Mouse (Mus musculus): ENCODE measurements around the gene Cyp2u1.

Gene Cyp2u1

DNA sequence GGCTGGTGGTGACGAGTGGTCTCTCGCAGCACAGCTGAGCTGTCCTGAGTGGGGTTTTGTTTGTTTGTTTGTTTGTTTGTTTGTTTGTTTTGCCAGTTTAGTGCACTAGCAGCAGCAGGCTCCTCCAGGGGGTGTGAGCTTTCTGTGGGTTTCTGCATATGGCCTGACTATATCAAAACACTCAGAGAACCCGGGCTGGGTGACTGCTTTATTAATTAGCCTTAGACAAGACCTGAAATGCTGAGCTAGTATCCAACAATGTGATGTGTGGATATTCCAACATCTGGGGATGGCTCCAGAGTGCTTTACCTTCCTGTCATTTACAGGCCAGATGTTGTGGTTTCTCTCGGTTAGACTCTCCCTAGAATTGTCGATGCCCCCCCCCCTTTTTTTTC lies 290 bp upstream of the Cyp2u1 start:
- DNase-seq = no peak

DNA sequence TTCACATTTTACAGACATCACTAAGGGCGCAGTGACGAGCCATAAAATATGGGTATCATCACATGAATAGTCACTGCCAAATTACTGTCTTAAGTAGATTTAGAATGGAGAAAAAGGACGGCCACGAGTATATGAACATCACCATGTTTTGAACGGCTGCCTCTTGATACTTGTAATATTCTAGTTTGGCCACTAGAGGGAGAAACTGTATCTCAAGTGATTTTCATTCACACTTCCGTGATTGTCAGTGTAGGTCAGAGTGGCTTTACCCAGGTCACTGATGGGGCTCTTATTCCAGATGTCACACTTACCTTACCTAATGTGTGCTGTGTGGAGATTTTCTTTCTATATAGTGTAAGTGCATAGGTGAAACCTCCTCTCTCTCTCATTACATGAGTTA lies 3.1 kb downstream of the Cyp2u1 start:
- DNase-seq = peak; percentile 23

DNA sequence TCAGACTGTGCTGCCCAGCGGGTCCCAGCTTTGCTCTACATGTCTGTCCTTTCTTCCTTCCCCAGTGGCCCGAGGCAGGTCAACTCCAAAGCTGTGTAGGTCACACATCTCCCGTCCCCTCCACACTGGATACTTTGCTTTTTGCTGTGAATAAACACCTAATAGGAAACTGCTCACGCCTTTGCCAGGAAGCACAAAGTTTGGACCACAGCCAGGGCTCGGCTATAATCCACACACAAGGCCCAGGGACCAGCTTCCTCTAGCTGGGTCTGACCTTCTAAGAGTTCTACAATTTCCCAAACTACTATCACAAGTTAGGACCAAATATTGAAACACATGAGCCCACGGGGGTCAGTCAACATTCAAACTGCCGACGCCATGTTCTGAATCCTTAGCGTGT lies 3.9 kb downstream of the Cyp2u1 start:
- DNase-seq = no peak

DNA sequence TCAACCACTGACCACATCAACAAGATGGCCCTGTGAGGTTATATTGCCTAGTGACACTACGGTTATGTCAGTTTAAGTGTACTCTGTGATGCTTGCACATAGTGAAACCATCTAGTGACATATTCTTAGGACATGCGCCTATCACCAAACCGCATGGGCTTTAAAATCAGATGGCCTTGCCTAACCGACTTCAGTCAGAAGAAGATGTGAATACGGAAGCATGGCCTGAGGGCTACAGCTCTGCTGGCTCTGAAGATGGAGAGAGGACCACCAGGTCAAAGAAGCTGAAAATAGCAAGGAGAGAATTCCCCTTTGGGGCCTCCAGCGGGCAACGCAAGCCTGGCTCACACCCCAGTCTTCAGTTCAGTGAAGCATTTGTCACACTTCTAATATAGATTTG lies 6.1 kb downstream of the Cyp2u1 start:
- DNase-seq = no peak

DNA sequence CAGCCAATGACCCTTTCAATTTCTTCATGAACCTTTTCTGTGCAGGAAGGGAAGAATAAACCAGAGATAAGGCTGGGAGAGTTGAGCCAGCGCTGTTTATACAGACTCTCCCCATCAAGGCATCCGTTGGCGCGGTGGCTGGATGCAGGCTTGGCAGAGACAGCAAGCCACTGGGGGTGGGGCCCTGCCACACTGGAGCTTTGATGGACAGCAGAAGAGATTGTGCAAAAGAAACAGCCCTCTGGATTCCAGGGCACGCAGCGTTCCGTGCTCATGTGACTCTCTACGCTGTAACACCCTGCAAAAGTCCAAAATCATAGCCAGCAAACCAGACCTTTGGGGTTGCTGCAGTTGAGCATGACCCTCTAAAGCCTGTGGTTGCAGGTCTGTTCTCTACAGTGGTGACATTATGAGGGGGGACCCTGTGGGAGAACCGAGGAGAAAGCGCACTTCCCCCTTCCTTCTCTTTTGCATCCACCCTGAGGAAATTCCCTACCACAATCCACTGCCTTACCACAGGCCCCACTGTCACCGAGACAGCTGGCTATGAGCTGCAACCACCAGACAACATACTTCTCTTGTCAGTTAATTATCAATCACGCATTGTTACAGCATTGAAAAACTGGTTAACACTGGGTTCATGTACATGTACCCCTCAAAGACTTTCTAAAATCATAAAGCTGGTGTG lies 7.4 kb downstream of the Cyp2u1 start:
- DNase-seq = no peak

DNA sequence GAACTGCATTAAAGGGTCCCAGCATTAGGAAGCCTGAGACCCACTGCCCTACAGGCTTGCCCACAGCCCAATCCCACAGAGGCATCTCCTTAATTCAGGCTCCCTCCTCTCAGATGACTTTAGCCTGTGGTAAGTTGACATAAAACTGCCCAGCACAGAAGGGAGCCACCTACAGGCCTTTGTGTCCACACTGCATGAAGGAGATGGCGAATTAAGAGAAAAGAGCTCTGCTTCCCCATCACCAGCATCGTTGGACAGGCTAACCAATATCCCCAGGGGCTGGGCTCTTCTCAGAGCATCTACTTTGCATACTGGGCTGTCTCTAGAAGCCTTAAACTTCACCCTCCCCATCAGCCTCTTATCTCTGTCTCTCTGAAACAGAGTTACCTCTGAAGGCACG lies 8.5 kb downstream of the Cyp2u1 start:
- no peak for DNase-seq

DNA sequence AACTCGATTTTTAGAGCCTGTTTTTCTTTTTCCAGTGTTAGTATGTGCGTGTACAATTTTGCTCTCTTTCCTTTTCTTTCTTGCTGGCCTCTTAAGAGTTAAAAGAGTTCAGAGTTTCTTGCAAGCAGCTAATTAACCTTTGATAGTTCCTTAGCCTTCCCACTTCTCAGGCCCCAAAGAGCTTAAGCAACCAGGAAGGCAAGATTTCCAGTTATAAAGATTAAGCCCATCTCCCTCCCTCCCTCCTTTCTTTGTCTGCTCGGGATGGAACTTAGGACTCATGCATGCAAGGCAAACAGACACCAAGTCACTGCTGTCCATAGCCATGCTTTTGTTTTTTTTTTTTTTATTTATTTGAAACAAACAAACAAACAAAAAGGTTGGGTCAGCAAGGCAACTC lies 10.1 kb downstream of the Cyp2u1 start:
- no peak for DNase-seq

DNA sequence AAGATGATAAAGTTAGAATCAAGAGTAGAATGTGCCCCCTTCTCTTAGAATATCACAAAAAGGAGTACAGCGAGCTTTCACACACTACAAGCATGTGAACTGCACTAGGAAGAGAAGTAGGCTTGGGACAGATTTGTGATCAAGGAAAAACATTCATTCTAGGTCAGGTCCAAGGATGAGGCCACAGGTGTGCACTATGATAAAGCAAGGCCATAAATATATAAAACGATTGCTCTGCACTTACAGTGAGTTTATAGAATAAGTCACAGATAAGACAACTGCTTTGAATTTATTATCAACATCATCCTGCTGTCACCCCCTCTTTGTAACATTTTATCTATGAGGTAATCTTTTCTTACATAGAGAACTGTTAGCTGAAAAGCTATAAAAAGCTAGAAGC lies 10.7 kb downstream of the Cyp2u1 start:
- DNase-seq = no peak

DNA sequence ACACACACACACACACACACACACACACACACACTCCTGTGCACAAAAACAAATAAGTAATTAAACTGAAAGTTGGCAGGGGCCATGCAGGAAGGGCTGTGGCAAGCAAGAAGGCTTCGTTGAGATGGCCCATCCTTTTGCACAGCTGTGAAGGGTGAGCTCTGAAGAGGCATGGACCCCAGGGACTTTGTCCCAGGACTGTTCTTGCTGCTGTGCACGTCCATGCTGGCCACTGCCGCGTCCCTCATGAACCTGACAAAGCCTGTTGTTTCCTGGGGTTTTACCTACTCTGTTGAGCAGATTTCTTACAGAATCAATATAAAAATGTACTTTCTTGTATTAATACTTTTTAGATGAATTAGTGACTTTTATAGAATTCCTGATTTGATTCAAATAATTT lies 11.1 kb downstream of the Cyp2u1 start:
- DNase-seq = no peak

DNA sequence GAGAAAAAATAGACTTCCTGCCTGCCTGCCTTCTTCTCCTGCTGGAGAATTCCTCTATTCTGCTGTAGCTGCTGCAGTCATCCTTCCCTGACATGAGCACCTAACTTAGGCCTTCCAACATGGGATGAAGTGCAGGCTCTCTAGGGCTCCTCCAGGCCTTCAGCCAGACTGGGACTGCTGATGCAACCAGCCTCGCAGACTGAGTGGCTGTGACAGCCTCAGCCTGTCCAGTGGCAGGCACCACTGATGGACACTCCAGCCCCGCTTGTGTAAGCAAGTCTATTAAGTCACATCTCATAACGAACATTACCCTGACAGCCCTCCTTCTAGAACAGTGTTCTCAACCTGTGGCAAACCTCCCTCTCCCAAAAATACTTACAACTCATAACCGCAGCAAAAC lies 28.9 kb downstream of the Cyp2u1 start:
- DNase-seq = no peak

DNA sequence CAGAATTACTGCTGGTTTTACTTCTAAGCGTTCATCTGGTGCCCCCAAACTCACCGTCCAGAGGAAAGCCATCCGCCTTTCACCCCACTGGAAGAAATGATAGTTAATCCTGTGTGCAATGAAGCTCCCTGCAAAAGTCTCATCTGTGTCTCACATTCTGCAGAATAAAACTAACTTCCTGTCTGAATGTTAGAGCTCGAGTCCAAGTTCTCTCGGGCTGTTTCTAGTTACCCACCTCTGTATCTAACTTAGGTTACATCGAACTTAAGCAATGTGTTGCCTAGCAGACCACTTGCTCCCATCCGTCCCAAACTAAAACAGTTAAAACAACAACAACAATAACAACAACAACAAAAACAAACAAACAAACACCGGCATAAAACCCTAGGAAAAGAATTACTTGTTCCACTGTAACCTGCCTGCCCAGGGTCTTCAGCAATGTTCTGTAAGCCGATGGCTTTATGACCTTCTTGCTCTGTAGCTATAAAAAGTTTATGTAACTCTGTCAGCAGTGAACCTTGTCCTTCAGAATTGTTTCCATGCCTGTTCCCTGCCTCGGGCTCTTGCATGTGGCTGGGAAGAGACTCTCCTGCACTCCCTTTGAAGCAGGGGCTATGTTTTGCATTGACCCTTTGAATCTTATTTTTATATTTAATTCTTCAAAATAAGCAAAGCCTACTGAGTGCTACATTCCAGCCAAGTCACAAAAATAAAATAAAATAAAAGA lies 30.5 kb downstream of the Cyp2u1 start:
- DNase-seq = no peak

DNA sequence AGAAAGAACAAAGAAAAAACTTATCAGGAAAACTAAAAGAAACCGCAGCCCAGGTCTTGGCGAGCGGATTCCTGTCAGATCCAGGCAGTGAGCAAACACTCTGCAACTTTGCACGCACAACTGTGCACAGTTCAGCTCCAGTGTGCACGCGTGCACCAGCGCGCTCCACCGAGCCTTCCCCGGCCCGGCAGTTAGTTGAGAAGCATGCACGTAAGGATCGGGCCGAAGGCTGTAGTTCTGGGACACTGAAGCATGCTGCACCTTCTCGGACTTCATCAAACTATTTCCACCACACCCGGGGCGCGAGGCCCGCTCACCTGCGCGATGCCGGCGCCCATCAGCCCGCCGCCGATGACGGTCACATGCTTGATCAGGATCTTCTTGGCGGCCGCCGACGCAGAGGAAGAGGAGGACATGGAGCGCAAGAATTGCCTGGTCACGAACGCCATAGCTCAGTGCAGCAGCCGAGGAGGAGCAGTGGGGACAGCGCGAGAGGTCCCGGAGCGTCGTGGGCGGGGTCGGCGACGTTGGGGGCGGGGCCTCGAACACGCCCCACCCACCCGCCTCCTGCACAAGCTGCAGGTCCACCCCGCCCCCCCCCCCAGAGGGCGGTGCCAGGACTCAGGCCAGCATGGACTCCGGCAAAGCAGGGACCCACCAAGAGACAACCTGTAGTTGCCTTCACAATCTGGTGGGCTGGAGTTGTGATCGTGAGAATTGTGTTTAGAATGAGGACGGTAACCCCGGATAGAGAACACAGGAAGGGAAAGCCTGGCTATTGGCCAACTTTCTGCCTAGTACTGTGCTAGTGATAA lies 31.3 kb downstream of the Cyp2u1 start, which contains the start of gene Hadh:
TSS of gene Hadh (minus strand) at position 543 of the 815 bp plus-strand sequence.
- peak; percentile 89 for DNase-seq

DNA sequence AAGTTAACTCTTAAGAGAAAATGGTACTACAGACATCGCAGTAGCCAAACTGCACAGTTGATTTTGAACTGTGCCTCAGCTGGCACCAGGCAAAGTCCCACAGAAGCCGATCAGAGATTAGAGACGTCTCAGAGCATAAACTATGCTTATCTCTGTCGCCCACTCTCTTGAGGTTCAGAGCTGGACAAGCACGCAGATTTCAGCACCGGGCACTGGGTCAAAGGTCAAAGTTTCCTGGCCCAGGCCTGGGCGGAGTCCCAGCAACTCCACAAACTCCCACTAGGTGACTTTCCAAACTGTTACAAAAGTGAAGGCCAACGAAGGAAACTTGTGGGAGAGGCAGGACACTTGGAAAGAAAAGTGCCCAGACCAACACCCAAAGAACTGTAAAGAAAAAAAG lies 31.9 kb downstream of the Cyp2u1 start:
- DNase-seq = peak; percentile 43

DNA sequence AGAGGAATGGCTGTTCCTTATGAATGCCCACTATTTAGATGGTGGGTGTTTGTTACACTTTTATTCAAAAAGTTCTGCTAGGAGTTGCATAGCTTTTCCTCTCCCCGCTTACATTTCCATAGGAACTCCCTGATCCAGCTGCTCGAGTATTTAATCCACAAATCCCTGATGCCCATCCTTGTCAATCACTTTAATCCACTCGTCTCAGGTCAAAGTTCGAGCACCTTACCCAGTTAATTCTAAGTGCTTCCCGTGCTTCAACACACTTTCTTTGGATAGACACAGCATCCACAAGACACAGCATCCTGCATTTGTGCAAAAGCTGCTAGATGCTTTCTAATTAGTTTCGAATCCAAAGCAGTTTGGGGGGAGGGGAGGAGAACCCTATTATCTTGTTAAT lies 32.6 kb downstream of the Cyp2u1 start:
- no peak for DNase-seq

DNA sequence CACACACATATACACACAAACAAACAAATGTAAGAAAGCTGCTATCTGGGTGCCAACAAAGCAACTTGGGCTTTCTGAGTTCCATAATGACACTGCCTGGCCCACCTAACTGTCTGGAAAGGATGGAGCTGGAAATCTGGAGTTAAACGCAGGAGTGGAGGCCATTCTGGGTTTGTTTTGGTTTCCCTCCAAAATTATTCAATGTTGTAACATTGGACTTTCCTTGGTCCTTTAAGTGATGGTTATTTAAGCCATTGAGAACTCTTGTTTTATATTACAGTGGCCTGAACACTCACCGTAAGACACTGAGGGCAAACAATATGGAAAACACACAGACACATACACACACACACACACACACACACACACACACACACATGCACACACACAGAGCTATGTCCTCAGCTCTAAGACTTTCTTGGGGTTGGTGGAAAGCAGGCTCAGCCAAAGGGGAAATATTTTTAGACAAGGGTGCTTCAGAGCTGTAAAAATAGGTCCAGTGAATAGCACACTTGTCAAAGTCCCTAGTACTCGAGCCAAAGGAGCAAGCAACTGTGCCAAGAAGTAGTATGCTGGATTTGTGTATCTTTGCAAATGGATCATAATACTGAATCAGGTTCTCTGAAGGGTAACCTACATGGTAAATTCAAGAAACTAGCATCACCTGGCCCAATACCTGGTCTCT lies 36.5 kb downstream of the Cyp2u1 start:
- no peak for DNase-seq

DNA sequence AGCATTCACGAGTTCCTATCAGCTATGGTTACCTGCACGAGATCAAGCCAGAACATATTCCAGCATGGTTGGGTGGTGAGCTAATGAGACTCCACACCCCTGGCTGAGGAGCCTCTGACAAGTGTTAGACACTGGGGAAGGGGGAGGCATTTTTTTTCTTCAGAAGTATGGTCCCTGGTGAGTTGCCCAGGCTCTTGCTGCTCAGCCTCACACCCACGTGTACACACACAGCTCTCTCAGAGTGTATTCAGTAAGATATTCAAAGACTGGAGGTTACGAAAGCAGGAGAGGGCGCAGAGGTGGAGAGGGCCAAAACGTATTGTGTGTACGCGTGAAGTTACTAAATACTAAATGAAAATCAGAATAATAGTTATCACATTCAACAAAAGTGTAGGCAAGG lies 37.5 kb downstream of the Cyp2u1 start:
- DNase-seq = no peak

DNA sequence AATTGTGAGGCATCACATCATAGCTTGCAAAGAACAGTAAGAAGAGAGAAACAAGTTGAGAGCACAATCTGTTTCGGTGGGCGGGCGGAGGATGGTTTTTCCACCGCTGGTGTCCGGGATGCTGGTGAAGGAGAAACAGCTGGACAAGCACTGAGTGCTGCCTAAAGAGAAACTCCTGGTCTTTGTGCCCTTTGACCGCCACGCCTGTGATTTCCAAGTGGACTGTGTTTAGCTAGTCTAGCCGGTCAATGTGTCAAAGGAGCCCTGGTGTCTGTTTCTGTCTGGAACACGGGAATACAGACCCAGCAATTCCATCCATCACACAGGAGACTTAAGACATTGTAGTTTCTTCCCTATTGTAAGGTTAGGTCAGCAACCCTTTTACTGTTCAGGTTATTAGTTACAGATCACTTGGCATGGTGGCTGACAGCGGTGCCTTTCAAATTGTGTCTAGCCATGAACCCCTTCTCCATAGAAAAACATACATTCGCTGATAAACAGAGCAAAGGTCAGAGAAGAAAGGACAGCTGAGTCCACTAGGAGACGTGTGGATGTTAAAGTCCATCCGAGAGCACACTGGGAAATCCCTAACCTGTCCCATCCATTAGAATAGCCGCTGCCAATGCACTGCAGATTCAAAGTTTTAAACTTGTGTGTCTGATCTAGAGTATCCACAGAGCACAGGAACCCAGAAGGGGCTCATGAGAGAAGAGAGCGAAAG lies 39.1 kb downstream of the Cyp2u1 start:
- no peak for DNase-seq

DNA sequence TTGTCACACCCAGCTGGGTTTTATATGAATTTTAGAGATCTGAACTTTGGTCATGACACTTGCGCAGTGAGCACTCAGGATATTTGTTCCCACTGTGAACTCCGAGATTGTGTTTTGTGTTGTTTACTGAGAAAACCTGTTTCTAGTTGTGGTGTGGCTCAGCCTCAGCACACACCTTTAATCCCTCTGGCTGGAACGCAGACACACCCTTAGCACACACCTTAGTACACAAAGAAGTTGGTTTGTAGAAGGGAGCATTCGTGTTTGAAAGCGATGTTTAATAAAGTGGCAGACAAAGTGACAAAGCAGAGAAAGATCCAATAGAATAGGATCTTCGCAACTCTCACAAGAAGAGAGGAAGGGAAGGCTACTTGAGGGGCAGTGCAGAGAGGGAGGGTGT lies 42.6 kb downstream of the Cyp2u1 start:
- no peak for DNase-seq

DNA sequence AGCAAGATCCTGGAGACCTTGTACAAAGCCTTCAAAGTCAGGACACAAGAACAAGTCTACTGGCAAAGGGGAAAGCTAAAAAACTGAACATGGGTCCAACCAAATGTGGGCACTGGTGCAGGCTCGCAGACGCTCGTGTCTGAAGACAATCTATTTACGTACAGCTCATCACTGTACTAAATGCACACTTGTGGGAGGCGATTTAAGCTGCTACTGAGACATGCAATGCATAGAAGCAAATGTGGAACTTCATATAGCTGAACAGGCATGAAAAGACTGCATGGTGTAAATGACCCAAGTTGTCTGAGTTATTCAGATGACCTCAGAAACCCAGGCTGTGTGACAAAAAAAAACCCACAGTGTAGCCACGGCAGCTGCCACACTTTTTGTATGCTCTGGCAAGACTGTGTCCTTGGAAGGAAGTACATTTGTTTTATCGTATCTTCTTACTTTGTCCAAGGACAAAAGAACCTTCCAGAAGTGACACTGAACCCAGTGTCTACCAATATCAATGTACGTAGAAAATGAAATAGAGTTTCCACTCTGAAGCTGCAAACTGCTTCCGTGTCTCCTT lies 43.5 kb downstream of the Cyp2u1 start:
- DNase-seq = no peak

DNA sequence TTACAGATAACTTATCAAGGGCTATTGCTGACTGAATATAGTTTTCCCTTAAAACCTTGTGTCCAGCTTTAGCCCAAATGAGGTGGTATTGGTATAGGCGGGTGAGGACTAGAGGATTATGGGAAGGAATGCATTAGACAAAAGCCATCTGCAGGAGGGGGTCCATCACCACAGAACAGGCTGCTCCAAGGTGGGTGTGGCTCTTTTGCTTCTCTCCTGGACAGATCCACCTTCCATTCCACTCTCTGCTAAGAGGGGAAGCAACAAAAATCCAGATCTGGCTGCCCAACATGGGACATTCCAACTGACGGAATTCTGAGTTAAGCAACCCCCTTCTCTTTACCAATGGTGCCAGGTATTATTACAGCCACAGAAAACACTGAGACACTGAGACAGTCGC lies 44.1 kb downstream of the Cyp2u1 start:
- DNase-seq = no peak

DNA sequence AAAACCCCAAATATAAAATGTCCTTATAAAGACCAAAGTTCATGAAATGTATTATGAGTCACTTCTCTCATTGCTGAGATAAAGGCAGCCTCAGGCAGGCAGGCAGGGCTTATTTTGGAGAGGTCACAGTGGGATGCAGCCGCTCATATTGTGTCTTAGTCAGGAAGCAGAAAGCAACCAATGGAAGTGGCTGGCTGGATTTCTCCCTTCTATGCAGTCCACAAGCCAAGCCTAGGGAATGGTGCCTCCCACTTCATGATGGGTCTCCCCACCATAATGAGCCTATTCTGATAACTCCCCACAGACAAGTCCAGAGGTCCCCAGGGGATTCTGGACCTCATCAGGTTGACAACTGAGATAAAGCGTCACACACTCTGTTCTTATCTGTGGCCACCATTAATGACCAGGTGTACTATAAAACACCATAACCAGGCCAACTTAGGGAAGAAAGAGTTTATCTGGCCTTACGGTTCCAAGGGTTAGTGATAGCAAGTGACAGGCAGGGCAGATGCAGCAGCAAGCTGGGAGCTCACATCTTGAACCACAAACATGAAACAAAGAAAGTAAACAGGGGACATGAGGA lies 47.5 kb downstream of the Cyp2u1 start:
- no peak for DNase-seq

DNA sequence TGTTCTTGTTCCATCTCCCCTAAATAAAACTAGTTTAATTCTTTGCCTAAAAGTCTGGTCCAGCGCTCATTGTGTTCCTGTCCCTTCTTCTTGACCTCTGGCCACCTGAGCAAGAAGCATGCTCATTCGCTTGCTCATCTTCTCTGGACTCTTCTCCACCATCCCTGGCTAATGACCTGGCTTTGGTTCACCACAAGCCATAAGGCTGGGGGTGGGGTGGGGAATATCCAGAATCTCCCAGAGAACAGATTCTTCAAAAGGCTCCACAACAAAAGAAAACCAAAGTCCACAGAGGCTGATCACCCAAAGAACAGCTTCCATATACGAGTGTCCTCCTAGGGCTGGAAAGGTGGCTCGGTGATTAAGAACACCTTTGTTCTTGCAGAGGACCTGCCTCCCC lies 48.0 kb downstream of the Cyp2u1 start:
- DNase-seq = no peak

Data from thymus, postnatal 14 days (tissue).